Mouse (Mus musculus) heart, postnatal 25 days (tissue): ENCODE measurements around the gene Iqcd. TPM values are rescaled to one million over a fixed set of nuclear protein-coding genes. Genes with fewer than 3 reads are reported as not detected.

Experiments
- DNase-seq: peaks from one replicate; pipeline ENCODE4 v3.0.0; 2022; ENCODE audit warnings: low spot score
- intact Hi-C: fragments of 180-260 bp; cut with DNase I; formaldehyde crosslinking; loops from one replicate; pipeline ENCODE4 v1.15.1; 2025
- total RNA-seq, 2 experiments: library from RNA; stranded (reverse); gene quantifications; 2 replicates each; pipeline ENCODE4 v1.2.3; 2021

Iqcd gene
- total RNA-seq, result not detected

- intact Hi-C loops, result loop anchor here (5.0 kb wide), 1 partner anchor 76 kb away; the partner anchor contains the start of gene Slc8b1
- DNase-seq, result peak; percentile 98
Measured at GRCm38 (mm10) chr5:120588569-120589094, at the start of gene Iqcd, which contains the start of gene Tpcn1. Iqcd (plus strand) TSS chr5:120589016. Tpcn1 (minus strand) TSS chr5:120588673.

- intact Hi-C loops, result no loop called here
- DNase-seq, result no peak
Measured at GRCm38 (mm10) chr5:120548236-120548850, 40.5 kb upstream of the Iqcd start.

- DNase-seq, result no peak
Measured at GRCm38 (mm10) chr5:120550137-120550536, 38.7 kb upstream of the Iqcd start.

GRCm38 (mm10) chr5:120550673-120551072 is 38.1 kb upstream of the Iqcd start:
- intact Hi-C loops, result loop anchor here (10.0 kb wide), 1 partner anchor 54 kb away; no protein-coding TSS in a partner anchor
- DNase-seq, result no peak

More at GRCm38 (mm10) chr5:120550137-120550536, 38.7 kb upstream of the Iqcd start:
- intact Hi-C loops, result loop anchor here (10.0 kb wide), 1 partner anchor 55 kb away; no protein-coding TSS in a partner anchor

GRCm38 (mm10) chr5:120555871-120556270 is 32.9 kb upstream of the Iqcd start:
- intact Hi-C loops, result loop anchor here (10.0 kb wide), 1 partner anchor 49 kb away; no protein-coding TSS in a partner anchor
- DNase-seq, result no peak

GRCm38 (mm10) chr5:120558041-120558440 is 30.8 kb upstream of the Iqcd start:
- no peak for DNase-seq
- intact Hi-C loops, result loop anchor here (10.0 kb wide), 1 partner anchor 47 kb away; no protein-coding TSS in a partner anchor

GRCm38 (mm10) chr5:120558762-120559161 is 30.1 kb upstream of the Iqcd start:
- intact Hi-C loops, result loop anchor here (10.0 kb wide), 1 partner anchor 46 kb away; no protein-coding TSS in a partner anchor
- DNase-seq, result no peak

GRCm38 (mm10) chr5:120560129-120560615 is 28.6 kb upstream of the Iqcd start:
- intact Hi-C loops, result no loop called here
- DNase-seq, result no peak

GRCm38 (mm10) chr5:120560616-120561311 is 28.1 kb upstream of the Iqcd start:
- peak; percentile 75 for DNase-seq
- intact Hi-C loops, result no loop called here

GRCm38 (mm10) chr5:120562956-120563913 is 25.6 kb upstream of the Iqcd start:
- intact Hi-C loops, result no loop called here
- peak; percentile 59 for DNase-seq

GRCm38 (mm10) chr5:120563914-120564311 is 24.9 kb upstream of the Iqcd start:
- DNase-seq, result no peak
- intact Hi-C loops, result loop anchor here (1.0 kb wide), 1 partner anchor 14 kb away; no protein-coding TSS in a partner anchor

- no peak for DNase-seq
- intact Hi-C loops, result no loop called here
Measured at GRCm38 (mm10) chr5:120565171-120565905, 23.5 kb upstream of the Iqcd start.

- DNase-seq, result no peak
- intact Hi-C loops, result no loop called here
Measured at GRCm38 (mm10) chr5:120566101-120566500, 22.7 kb upstream of the Iqcd start.

- intact Hi-C loops, result no loop called here
- DNase-seq, result no peak
Measured at GRCm38 (mm10) chr5:120566681-120567252, 22.0 kb upstream of the Iqcd start.

GRCm38 (mm10) chr5:120567253-120567701 is 21.5 kb upstream of the Iqcd start:
- intact Hi-C loops, result no loop called here
- peak; percentile 63 for DNase-seq

- intact Hi-C loops, result no loop called here
- DNase-seq, result no peak
Measured at GRCm38 (mm10) chr5:120567761-120568211, 21.0 kb upstream of the Iqcd start.

- intact Hi-C loops, result no loop called here
- no peak for DNase-seq
Measured at GRCm38 (mm10) chr5:120568336-120568768, 20.5 kb upstream of the Iqcd start.

- intact Hi-C loops, result no loop called here
- DNase-seq, result no peak
Measured at GRCm38 (mm10) chr5:120568964-120569363, 19.9 kb upstream of the Iqcd start.
